Mouse (Mus musculus): ENCODE results near the gene Rsad1. TPM values are rescaled to one million over a fixed set of nuclear protein-coding genes. Genes with fewer than 3 reads are reported as not detected.

Gene Rsad1
- total RNA-seq, 2 experiments from 2014 or later, result 17.3 to 19.5 TPM

GRCm38 (mm10) chr11:94548041-94548784 lies 842 bp downstream of the Rsad1 start:
- peak; percentile 62 for DNase-seq
- intact Hi-C loops (cut with DNase I), result no loop called here

GRCm38 (mm10) chr11:94547271-94547670 lies 1.8 kb downstream of the Rsad1 start:
- intact Hi-C loops (cut with DNase I), result no loop called here
- DNase-seq, result no peak

GRCm38 (mm10) chr11:94546381-94546780 lies 2.7 kb downstream of the Rsad1 start:
- intact Hi-C loops (cut with DNase I), result no loop called here
- no peak for DNase-seq

GRCm38 (mm10) chr11:94544422-94544821 lies 4.6 kb downstream of the Rsad1 start:
- no peak for DNase-seq

GRCm38 (mm10) chr11:94543932-94544331 lies 5.1 kb downstream of the Rsad1 start:
- intact Hi-C loops (cut with DNase I), result loop anchor here (5.0 kb wide), 1 partner anchor 77 kb away; no protein-coding TSS in a partner anchor
- peak; percentile 97 for DNase-seq

More at GRCm38 (mm10) chr11:94544422-94544821, 4.6 kb downstream of the Rsad1 start:
- intact Hi-C loops (cut with DNase I), result loop anchor here (5.0 kb wide), 1 partner anchor 77 kb away; no protein-coding TSS in a partner anchor

GRCm38 (mm10) chr11:94543344-94543743 lies 5.7 kb downstream of the Rsad1 start:
- no peak for DNase-seq
- intact Hi-C loops (cut with DNase I), result loop anchor here (5.0 kb wide), 1 partner anchor 76 kb away; no protein-coding TSS in a partner anchor

DNA sequence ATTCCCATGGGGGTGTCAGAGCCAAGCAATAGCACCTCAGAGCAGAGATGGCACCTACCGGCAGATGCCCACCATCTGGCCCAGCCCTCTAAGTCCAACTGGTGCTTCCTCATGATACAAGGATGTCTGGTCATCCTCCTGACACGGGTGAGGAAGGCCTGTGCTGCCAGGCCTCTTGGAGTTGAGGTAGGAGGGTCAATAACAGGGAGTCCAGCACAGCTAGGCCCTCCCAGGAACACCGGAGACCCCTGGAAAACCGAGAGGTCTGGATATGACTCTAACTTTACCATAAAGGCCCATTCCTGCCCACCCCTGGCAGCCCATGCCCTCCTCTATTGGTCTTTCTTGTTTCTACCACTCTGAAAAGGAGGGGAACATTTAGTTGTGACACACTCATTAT lies 6.7 kb downstream of the Rsad1 start:
- intact Hi-C loops (cut with DNase I), result loop anchor here (5.0 kb wide), 1 partner anchor 75 kb away; no protein-coding TSS in a partner anchor
- no peak for DNase-seq

GRCm38 (mm10) chr11:94539761-94540160 lies 9.3 kb downstream of the Rsad1 start:
- no peak for DNase-seq
- intact Hi-C loops (cut with DNase I), result loop anchor here (5.0 kb wide), 1 partner anchor 72 kb away; no protein-coding TSS in a partner anchor

DNA sequence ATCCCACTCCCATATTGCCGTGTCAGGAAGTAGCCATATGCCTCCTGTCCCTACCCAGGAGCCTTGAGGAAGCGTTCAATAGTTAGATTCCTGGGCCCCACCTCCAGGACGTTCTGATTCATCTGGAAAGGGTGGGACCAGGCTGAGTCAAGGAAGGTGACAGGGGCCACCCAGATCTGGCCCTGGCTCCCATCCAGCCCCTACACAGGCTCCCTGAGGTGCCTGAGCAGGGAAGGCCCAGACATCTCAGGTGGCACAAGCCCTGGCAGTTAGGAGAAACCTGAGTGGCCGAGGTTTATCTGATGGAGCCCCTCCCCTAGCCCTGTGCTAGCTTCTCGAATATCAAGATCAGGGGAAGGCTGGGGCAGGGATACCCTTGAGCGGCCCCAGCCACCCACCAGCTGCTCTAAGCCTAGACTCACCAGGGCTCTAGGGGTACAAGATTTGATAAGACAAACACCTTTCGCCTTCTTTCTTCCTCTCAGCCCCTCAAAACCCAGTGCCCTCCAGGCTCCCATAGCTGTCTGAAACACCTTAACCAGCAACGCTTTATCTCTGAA lies 10.2 kb downstream of the Rsad1 start:
- intact Hi-C loops (cut with DNase I), result no loop called here
- no peak for DNase-seq

DNA sequence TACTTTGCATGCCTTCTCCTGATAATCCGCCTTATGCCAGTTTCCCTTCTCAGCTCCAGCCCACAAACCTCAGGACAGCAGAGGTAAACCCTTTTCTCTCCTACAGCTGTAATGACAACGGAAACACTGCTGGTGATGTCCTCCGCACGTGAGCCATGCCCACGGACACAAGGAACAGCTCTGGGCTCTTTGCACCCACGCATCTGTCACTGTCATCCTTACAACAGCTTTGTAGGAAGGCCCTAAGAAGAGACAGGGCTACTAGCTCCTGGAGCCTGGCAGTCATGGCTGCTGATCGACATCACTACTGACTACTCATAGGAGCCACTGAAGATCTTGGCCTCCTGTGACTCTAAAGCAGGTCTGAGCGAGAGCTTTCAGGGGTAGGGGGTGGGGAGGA lies 15.9 kb downstream of the Rsad1 start:
- intact Hi-C loops (cut with DNase I), result no loop called here
- DNase-seq, result no peak

DNA sequence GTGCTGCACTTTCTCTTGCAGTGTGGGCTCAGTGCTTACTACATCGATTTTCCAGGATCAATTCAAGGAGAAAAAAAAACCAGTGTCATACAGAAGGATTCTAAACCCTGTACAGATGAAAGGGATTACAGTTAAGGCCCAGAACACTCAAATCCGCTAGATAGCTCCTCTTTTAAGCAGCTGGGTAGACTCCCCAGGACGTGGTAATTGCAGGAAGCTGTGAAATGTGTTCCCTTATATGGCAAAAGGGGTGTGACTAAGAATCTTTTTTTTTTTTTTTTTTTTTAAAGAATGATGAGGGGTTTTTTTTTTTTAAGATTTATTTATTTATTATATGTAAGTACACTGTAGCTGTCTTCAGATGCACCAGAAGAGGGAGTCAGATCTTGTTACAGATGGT lies 20.2 kb downstream of the Rsad1 start:
- intact Hi-C loops (cut with DNase I), result no loop called here
- DNase-seq, result no peak

DNA sequence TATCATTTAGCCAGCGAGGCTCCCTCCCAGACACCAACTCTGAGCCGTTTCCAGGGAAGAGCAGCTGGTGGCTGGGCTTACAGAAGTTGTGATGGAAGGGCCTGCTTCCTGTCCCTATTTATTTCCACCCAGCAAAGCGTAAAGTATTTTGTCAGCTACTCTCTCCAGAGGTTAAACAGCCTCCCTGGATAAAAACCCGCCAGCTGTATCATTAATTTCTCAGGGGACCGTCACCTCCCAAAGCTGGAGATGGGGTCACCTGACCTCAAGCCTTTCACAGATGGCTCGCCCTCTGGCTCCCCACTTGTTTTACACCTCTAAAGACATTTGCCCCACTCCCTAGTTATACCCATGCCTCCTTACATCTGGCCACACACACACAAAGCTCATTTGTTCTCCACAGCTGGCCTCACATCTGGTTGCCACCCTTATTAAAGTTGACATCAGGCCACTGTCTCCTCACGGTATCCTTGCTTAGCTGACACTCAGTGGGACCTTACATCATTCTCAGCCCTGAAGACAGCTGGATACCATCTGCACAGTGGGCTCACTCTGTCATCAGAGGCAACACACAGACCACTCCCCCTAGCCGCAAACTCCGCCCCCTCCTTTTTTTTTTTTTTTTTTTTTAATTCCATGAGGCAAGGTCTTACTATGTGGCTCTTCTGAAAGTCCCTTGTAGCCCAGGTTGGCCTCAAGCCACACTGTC lies 22.7 kb downstream of the Rsad1 start:
- intact Hi-C loops (cut with DNase I), result no loop called here
- no peak for DNase-seq

DNA sequence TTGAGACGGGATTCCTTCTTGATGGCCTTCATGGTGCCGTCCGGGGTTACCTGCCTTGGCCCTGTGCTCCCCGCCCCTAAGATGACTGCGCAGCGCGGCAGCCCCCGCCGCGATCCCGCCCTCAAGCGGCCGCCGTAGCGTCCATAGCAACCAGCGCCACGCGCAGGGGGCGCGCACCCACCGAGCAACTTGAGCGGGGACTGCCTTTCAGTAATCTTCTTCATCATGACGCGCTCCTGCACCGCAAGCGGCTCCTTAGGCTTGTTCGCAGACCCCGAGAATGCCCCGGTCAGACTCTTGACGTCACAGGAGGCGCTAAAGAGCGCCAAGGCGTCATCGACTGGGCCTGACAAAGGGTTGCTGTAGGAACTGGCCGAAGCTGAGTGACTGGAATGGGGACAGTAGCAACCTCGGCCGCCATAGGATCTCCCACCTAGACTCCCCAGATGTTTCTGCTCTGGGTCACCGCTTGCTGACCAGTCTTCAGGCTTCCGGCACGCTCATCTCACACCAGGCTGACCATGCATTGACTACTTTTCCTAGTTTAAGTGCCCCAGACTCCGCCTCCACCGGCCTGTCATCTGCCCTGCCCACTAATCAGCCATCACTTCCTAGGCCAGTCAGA lies 27.7 kb downstream of the Rsad1 start, which contains the start of gene Mycbpap:
Gene Mycbpap (minus strand): TSS at position 524 of the 625 bp plus-strand sequence.
- intact Hi-C loops (cut with DNase I), result no loop called here
- peak; percentile 50 for DNase-seq

- intact Hi-C loops (cut with DNase I), result no loop called here
- DNase-seq, result no peak
These were observed 35.6 kb downstream of the Rsad1 start for GRCm38 (mm10) chr11:94513452-94513851.

- no peak for DNase-seq
- intact Hi-C loops (cut with DNase I), result no loop called here
These were observed 40.1 kb downstream of the Rsad1 start for GRCm38 (mm10) chr11:94508976-94509375.

- intact Hi-C loops (cut with DNase I), result no loop called here
- no peak for DNase-seq
These were observed 47.6 kb downstream of the Rsad1 start for GRCm38 (mm10) chr11:94501482-94501881.

- DNase-seq, result no peak
- intact Hi-C loops (cut with DNase I), result no loop called here
These were observed 48.7 kb downstream of the Rsad1 start for GRCm38 (mm10) chr11:94500362-94500761.

GRCm38 (mm10) chr11:94499661-94500152 lies 49.3 kb downstream of the Rsad1 start, which contains the start of gene Epn3:
Gene Epn3, minus strand, starts transcription at chr11:94499974.
- DNase-seq, result peak; percentile 16
- intact Hi-C loops (cut with DNase I), result no loop called here

DNA sequence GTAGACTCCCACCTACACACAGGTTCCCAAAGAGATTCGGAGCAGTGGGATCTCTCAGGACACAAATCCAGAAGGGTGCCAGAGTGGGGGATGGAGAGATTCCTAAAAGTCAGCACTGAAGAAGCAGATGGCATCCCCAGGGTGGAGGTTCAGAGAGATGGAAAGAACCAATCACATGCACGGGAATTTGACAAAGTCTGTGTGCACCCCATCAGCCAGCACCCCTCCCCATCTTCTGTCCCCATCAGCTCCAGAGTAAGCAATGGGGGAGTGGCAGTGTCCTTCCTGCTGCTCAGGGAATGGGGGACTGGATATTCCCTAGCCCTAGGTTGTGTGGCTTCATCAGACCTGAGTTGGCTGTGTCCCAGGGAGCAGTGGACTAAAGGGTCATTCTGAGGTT lies 50.0 kb downstream of the Rsad1 start:
- DNase-seq, result peak; percentile 46
- intact Hi-C loops (cut with DNase I), result no loop called here

GRCm38 (mm10) chr11:94498093-94498996 lies 50.7 kb downstream of the Rsad1 start:
- DNase-seq, result peak; percentile 34
- intact Hi-C loops (cut with DNase I), result no loop called here
